Mouse (Mus musculus) gastrocnemius, postnatal 25 days (tissue): Measurements from ENCODE around the gene Fam53b. TPM values are rescaled to one million over a fixed set of nuclear protein-coding genes. Genes with fewer than 3 reads are reported as not detected.

Experiments
- DNase-seq: peaks from one replicate; pipeline ENCODE4 v3.0.0; 2022
- total RNA-seq, 2 experiments: library from RNA; stranded (reverse); gene quantifications; 1 replicate in 1 of 2; 2 replicates in 1 of 2; pipeline ENCODE4 v1.2.3; 2021

The Fam53b gene
- total RNA-seq, 2 experiments from 2014 or later = 17.0 to 19.0 TPM

DNA sequence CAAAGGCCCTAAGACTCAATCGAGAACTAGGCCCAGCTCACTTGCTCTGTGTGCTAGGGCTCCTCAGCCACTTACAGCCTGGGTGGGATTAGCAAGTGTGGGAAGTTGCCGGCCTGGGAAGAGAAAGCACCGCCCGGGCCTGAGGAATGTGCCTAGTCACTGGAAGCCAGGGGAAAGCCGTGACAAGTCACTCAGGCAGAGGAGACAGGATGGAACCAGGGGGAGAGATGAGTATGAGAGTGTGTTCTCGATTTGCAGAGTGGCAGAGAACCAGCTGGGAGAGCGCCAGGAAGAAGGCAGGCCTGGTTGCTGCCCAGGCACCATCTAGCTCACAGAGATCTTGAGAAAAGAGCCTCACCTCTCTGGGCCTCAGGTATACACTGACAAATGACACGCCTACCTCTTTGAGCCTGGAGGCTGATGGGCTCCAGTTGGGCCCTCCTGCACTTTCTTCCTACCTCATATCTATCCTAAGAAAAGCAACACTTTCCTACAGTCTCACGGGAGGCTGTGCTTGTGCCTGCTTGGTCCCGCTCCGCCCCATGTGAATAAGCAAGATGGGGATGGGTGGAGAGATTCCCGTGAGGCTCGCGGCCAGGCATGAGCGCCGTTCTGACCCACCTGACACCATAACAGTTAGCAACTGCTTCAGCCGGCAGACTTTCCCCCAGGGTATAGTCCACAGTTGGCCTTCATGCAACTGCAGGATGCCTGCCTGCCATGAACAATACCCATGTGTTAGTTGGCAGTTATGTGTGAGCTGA is 77.4 kb downstream of the Fam53b start:
- DNase-seq = peak; percentile 51

DNA sequence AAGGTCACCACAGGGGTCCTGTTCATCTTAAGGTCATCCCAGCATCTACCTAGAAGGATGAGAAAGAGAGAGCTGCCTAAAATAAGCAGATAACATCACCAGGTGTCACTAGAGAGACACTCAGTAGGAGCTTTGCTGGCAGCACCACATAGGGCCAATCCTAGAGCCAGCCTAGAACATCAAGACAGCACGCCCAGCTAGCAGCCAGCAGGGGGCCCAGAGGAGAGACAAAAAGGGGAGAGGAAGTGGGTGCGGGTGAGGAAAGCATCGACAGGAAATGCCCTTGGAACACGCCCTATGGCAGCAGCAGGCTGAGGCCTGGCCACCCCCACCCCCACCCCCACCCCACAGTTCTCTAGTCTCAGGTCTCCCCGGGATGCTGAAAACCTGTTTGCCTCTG is 78.5 kb downstream of the Fam53b start:
- DNase-seq = peak; percentile 77

DNA sequence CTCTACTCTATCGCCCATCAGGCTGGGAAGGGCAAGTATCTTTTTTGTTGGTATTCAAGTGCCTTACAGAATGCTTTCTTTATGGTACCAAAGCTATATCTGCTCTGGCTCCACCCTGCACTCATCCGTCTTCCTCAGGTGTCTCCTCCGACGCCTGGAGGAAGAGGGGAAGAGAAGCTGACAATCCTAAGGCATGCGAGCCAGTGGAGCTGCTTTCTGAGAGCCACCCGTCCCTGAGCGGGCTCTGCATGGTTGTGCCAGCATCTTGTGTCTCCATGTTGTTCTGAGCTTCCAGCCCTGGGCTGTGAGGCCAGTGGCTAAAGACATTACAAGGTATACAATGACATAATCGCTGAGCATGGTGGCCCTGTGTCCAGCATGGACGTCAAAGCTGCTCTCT is 79.5 kb downstream of the Fam53b start:
- no peak for DNase-seq

DNA sequence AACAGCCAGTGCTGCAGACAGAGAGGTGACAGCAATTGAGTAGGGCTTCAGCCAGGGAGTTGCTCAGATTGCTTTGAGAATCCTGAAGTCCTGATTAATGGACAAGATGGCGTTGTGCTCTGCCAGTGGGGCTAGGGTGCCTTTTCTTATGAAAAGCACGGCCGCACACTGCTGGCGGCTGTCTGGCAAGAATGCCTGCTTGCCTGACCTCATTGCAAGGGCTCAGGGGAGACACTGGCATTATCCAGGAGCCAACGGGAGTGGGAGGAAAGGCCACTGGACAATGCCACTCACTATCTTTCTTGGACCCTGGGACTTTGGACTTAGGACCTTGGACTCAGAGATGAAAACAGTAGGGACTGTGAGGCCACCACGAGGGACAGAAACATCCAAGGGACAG is 80.2 kb downstream of the Fam53b start:
- DNase-seq = no peak

DNA sequence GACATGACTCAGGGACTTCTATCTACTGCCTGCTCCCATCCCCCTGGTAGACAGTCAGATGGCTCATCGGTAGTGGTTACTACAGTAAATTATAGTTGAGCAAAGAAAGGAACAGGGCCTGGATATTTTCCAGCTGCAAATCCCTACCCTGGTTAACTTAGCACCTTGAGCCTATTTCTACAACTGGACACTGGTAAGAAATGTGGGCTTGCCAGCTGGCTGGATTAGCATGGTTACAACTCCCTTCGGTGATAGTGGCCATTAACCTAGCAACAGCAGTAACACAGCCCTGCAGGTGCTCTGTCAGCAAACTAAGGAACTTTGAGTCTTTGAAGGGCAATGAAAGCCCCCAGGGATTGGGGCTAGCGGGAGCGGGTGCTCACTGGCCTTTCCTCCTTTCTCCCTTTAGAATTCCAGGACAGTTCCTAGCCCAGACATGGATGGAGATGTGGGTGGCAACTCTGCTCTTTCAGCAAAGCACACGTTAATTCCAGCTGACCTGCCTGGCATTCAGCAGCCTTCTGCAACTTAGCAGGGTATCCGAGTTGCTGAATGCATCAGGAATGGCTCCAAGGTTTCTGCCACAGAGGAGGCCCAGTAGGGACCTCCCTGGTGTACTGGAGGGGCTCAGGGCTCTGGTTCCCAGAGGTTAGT is 81.4 kb downstream of the Fam53b start:
- no peak for DNase-seq

DNA sequence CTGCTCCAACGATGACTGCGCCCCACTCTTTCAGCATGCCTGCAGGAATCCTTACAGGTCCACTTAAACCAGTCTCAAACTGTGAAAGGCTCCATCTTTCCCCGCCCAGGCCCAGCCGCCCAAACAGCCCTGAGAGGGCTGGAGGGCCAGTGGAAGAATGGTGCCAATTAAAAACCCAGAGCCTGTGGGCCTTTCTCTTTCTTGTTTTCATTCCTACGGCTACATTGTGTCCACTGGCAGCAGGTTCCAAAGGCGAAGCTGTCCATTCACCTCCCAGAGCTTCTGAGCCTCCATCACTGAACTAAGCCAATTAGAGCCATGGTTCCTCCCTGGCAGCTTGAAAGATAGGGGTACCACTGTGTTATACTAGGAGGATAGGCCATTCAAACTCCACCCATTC is 82.1 kb downstream of the Fam53b start:
- DNase-seq = no peak

DNA sequence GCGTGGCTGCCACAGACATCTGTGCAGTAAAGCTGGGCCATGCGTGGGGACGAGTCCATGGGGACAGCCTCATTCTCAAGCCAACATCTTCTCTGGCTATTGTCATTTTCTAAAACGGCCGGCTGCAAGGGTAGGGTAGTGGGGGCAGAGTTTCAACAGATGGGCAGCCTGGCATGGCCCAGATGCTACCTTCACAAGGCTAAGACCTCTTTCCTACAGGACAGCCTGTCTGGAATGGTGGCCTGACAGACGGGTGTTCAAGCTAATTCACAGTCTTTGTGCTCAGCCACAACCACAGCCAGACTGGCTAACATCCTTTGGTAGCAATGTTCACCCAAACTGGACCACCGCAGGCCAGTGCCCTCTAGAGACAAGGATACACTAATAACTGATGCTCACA is 83.2 kb downstream of the Fam53b start:
- DNase-seq = no peak

DNA sequence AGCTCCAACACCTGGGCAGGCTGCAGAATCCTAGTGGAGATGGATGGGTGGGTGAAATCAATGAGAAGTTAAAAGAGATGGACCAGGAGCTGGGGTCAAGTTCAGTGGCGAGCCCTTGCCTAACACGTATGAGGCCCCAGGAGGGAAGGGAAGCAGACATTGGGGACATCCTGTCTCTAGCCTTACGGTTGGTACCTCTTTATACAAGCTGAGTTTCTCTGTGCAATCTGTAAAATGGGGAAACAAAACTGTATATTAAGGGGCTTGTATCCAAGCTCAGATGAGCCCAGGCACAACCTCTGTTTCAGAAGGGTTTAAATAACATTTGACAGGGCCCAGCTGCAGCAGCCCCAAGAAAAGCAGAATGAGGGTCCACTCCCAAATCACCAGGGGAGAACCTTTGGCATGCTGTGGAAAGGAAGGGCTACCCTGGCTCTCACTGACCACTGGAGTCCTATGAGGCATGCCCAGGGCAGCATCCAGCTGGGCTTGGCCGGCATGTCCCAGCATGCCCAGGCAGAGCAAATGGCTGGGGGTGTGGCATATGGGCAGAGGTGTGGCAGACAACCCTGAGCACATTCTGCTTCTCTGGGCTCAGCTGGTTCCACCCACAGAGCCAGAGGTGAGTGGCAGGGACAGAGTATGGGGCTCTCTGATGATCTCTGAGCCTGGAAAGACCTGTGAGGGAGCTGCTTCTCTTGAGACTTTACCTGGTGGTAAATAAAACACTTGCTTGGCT is 84.4 kb downstream of the Fam53b start:
- no peak for DNase-seq

DNA sequence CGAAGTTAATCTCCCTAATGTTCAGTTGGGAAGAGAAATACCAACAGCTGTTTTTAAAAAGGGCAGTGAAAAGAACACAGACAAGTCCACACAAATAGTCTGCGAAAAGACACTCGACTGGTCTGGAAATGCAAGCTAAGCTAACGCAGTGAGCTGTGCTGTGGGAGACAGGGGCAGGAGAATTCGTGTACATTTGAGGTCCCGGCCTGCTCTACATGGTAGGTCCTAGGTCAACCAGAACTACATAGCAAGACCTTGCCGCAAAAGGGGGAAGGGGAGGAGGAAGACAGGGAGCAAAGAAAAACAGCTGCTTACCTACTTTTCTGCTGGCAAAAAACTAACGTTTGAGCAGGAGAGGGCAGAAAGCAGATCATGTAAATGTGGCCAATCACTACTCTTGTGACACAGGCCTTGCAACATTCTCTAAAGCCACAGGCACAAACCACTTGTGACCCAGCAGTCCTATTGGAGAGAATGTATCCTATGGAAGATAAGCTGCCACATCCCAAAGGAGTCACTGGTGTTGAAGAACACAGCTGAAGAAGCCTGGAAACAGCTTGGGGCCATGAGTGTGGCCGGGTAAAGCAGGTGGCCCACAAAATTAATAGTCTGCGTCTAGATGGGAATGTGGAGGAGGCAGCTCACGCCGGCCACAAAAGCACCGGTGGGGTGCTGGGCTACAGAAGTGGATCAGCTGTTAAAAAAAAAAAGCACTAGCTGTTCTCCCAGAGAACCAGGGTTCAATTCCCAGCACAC is 87.4 kb downstream of the Fam53b start:
- DNase-seq = no peak

DNA sequence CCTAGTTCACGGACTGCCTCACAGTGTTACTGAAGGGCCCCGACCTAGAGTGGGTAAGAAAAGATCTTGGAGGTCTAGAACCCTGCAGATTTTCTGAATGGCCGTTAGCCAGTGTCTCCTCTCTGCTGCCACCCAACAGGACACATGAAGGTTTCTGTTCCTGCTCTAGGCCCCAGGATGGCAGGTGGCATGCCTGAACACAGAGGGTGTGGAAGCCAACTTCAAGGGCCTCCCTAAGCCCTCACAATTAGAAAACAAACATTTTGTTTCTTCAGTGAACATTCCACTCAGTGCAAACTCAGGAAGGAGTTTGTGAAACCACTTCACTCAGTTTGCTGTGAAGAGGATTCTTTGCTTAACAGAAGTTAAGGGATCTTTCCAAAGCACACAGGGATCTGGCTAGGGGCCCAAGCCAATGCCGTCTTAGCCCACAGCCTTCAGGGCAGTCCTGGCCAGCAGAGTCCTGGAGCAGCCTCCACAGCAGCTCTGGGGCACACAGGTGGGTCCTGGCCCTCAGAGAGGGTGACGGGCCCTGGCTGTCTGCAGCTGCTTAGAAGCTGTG is 89.1 kb downstream of the Fam53b start:
- no peak for DNase-seq

DNA sequence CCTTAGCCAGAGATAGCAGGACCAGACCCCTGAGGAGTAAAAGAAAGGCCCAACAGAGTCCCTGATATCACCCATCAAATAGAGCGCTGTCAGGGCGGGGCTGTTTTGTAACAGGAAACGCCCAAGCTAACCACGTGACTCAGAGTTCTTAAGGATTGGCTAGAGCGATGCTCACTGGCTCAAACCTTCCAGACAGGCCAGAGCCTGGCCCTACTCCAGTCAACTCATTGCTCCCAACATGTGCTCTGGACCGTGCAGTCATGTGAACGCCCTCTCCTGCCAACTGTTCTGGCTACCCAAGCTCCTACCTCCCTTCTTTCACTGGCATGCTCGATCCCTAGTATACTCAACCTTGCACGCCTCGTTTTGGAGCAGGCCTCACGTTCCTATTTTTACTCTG is 89.8 kb downstream of the Fam53b start:
- peak; percentile 85 for DNase-seq

DNA sequence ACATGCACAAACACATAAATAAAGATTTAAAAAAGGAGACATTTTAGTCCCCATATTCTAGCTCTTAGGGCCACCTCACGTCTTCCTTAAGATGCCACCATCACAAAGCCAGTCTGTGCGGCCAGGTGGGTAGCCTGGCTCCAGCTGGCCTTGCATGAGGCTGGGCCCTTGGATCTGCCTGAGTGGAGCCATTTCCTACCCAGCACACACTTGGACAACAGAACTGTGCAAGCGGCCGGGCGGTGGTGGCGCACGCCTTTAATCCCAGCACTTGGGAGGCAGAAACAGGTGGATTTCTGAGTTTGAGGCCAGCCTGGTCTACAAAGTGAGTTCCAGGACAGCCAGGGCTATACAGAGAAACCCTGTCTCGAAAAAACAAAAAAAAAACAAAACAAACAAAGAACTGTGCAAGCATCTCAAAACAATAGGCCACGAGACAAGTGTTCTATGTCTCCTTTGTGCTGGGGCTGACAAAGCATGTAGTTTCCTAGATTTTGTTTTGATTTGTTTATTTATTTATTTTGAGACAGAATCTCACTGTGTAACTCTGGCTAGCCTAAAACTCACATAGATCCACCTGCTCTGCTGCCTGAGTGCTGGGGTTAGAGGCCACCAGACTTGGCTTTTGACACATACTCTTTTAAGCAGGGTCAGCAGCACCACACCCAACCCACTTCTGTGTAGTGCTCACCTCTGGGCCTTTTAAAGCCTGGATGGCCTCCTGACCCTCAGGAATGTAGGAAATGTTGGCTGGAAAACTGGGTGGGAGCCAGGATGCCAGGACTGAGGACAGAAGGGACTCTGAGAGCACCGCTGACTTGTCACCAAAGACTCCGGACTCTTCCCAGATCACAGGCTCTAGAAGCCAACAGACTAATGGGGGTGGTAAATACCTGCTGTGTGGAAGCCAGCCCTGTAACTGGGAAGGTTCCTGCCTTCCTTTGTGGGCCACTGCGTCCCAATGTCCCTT is 91.0 kb downstream of the Fam53b start:
- DNase-seq = no peak

DNA sequence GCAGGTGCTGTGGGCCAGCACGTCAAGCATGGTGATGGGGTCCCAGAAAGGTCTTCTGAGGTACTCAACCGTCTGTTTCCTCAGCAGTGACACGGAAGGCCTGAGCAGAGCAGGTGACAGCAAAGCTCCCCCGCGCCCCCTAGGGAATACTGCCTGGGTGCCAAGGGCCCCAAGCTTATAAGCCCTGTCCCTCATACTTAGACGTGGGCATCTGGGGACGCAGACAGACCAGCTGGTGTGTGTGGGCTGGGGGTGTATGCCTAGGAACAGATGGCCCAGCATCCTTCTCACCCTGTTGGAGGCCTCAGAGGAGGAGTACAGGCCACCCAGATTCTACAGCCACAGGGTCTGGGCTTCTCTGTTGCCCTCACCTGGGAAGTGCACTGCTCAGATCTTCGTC is 93.1 kb downstream of the Fam53b start:
- peak; percentile 52 for DNase-seq

DNA sequence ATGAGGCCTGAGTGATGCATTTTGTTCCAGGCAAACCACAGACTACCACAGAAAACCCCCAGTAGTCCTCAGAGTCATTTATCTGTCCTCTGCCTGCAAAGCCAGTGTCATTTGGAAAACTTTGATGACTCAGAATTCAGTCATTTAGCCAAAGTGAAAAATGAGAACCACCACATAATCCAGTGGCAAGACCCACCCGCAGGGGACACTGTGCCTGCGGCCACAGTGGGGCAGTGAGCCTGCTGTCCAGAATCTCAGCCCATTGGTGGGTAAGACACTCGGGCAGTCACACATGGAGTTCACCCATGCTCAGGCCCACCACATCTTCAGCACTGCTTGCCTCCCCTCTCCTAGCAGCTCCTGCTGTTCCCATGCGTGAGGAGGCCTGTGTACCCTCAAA is 94.1 kb downstream of the Fam53b start:
- DNase-seq = no peak

DNA sequence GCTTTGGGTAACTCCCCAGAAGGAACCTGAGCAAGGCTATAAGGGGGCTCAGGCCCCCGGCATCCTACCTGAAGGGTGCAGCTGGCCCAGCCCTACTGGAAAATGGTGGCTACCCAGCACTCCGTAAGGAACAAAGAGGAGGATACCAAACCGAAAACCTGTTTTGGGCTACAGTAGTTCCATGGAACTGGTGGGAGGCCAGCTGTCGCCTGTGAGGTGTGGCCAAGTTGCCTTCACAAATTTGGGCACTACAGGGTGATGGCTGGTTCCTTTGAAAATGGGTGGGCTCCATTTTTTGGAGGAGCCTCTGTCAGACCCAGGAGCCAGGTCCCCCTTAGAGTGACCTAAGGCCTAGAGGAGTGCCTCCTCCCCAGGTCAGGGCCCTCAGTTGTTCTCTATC is 98.4 kb downstream of the Fam53b start:
- no peak for DNase-seq

DNA sequence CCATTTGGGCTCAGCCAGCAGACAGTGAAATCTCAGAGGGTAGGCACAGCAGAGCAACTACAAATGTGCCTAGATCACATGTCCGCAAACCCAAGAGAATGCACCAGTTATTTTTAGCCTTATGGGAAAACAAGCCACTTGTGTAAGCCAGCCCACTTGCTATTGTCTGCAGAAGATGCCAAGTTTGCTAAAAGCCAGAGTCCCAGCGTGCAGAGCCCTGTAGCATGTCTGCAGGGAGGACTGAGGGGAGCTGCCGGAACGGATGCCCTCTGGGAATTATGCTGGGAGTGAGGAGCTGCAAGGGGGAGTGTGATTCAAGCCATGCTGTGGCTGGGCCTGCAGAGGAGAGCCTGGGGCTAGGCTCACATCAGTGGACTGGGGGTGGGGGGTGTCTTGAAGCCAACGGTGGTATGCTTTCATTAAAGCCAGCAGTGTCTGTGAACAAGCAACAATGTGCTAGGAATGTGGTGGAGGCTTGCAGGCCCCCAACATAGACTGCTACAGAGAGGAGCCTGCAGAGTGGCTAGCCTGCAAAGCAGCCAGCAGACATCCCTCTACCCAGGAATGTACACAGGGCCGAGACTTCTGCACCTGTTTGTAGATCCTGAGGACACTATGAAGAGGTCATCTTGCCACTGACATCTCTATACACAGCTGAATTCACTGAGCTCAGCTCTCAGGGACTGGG is 99.3 kb downstream of the Fam53b start:
- DNase-seq = peak; percentile 64

DNA sequence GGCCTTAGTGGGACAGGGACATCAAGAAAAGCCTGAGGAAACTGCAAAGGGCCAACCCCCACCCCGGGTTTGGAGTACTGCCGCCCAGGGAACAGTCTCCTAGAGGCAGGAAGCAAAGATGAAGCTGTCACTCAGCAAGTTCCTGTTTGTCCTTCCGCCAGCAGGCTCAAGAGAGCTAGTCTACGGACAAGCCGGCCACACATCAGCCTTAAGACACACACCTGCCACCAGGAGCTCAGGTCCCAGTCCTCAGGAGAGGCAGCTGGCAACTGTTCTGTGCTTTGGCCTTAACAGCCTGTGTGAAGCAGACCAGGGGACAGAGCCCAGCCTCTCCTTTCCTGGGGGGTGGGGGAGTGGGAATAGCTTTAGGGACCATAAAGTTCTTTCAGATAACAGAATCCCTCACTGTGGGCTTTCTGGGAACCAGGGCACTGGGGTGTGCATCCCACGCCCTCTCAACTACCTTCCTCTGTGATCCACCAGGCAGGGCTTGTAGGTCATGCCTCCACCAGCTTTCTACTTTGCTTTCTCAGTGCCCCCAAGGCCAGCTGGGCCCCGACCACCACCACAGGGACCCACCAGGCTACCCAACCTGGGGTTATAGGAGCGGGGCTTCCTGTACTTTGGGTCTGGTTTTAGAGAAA is 100.1 kb downstream of the Fam53b start:
- DNase-seq = no peak

DNA sequence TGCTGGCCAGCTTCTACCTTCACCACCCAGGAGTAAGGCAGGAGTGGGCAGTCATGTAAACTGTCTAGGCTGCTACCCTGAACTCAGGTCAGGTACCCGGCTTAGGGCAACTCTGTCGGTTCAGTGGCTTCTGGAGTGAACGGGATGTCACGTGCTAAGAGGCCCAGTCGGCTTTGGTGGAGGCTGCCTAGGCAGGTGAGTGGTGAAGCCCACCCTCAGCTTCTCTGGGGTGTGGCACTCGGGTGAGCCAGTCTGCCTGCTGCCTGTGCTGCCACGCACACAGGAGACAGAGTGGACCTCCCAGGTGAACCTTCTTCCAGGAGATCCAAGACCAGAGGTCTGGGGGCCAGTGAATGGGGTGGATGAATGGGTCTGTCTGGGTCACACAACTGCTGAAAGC is 100.7 kb downstream of the Fam53b start:
- DNase-seq = no peak

DNA sequence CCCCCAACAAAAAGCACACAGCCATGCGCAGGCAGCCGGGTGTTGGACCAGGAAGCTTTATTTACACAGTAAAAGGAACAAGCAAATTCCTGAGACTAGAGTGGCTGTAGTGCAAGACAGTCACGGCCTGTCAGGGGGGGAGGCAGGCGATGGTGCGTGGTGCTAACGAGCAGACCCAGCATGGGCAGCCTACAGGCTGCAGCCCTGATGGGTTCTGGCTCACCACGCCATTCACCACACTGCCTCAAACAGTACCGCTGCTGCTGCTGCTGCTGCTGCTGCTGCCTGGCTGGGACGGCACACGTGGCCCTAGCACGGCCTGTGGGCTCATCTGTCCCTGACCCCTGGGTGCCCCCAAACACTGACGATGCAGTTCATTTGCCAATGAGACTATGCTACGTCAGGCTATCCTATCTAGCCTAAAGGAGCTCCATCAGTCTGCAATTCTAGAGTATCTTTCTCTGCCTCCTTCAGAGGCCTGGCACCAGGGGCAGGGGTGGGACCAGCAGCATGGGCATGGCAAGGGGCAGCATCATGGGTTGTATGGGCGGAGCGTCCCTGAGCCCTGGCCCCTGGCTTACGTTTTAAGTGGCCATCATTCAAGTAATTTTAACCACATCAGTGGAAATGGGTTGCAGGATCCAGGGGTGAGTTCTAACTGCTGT is 101.5 kb downstream of the Fam53b start:
- no peak for DNase-seq
